Mouse (Mus musculus) thymus, postnatal 10 days (tissue): ENCODE results near the gene Kcnma1.

Source experiments
- DNase-seq, 2 experiments: peaks; one replicate each; pipeline ENCODE4 v3.0.0; 2021; ENCODE audit warnings: low spot score in 2 of 2

Kcnma1 gene

GRCm38 (mm10) chr14:23602054-23602453, 412.2 kb downstream of the Kcnma1 start:
- no peak for DNase-seq

- DNase-seq, result no peak
Observed at GRCm38 (mm10) chr14:23594629-23595028, 419.7 kb downstream of the Kcnma1 start.

GRCm38 (mm10) chr14:23592826-23593447, 421.4 kb downstream of the Kcnma1 start:
- no peak for DNase-seq

GRCm38 (mm10) chr14:23589744-23590481, 424.4 kb downstream of the Kcnma1 start:
- no peak for DNase-seq

GRCm38 (mm10) chr14:23587451-23587850, 426.8 kb downstream of the Kcnma1 start:
- no peak for DNase-seq

- peak in 1 of 2 experiments; percentile 34 for DNase-seq
Observed at GRCm38 (mm10) chr14:23583235-23583634, 431.1 kb downstream of the Kcnma1 start.

- no peak for DNase-seq
Observed at GRCm38 (mm10) chr14:23581282-23581681, 433.0 kb downstream of the Kcnma1 start.

- DNase-seq, result no peak
Observed at GRCm38 (mm10) chr14:23575951-23576350, 438.3 kb downstream of the Kcnma1 start.

GRCm38 (mm10) chr14:23574136-23574535, 440.2 kb downstream of the Kcnma1 start:
- no peak for DNase-seq

GRCm38 (mm10) chr14:23573385-23573784, 440.9 kb downstream of the Kcnma1 start:
- DNase-seq, result no peak

GRCm38 (mm10) chr14:23572778-23573177, 441.5 kb downstream of the Kcnma1 start:
- DNase-seq, result no peak

- DNase-seq, result no peak
Observed at GRCm38 (mm10) chr14:23570251-23570650, 444.0 kb downstream of the Kcnma1 start.

GRCm38 (mm10) chr14:23565931-23566330, 448.4 kb downstream of the Kcnma1 start:
- no peak for DNase-seq

GRCm38 (mm10) chr14:23564474-23564873, 449.8 kb downstream of the Kcnma1 start:
- no peak for DNase-seq

GRCm38 (mm10) chr14:23563180-23563579, 451.1 kb downstream of the Kcnma1 start:
- no peak for DNase-seq

- no peak for DNase-seq
Observed at GRCm38 (mm10) chr14:23555647-23556046, 458.6 kb downstream of the Kcnma1 start.

- no peak for DNase-seq
Observed at GRCm38 (mm10) chr14:23552252-23552974, 461.9 kb downstream of the Kcnma1 start.

GRCm38 (mm10) chr14:23550467-23550866, 463.8 kb downstream of the Kcnma1 start:
- no peak for DNase-seq

GRCm38 (mm10) chr14:23542131-23542530, 472.2 kb downstream of the Kcnma1 start:
- no peak for DNase-seq

- DNase-seq, result no peak
Observed at GRCm38 (mm10) chr14:23539621-23540020, 474.7 kb downstream of the Kcnma1 start.

- DNase-seq, result no peak
Observed at GRCm38 (mm10) chr14:23533346-23533745, 480.9 kb downstream of the Kcnma1 start.

- no peak for DNase-seq
Observed at GRCm38 (mm10) chr14:23531735-23532525, 482.4 kb downstream of the Kcnma1 start.
